Mouse (Mus musculus) 416B (cell line): ENCODE measurements around the gene Proz.

Experiments used
- DNase-seq: peaks from one replicate; pipeline ENCODE4 v3.0.0; 2011; ENCODE audit warnings: low read depth

Gene Proz

DNA sequence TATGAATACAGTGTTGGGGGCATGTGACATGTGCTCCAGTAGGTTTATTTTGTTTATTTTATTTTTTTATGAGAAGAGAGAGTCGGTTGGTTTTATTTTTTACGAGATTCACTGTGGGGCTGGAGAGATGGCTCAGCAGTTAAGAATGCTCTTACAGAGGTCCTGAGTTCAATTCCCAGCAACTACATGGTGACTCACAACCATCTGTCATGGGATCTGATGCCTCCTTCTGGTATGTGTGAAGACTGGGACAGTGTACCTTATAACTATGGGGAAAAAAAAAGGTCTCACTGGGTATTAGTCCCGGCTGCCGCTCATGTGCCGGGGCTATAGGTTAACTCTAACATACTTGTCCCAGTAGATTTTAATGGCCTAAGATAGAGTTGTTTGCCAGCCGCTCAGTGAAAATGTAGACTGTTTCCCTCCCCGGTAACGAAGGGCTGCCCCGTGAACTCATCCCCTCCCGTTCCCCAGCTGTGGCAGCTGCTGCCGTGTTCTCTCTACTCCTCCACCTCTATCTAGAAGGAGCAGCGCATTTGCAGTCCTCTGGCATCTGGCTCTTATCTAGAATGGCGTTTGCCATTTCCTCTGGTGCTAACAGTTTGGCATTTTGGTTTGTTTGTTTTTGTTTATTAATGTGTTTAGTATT, 47.4 kb downstream of the Proz start:
- DNase-seq, result no peak

GRCm38 (mm10) chr8:13108967-13109366, 48.3 kb downstream of the Proz start:
- no peak for DNase-seq

GRCm38 (mm10) chr8:13109416-13109960, 48.8 kb downstream of the Proz start:
- DNase-seq, result no peak

DNA sequence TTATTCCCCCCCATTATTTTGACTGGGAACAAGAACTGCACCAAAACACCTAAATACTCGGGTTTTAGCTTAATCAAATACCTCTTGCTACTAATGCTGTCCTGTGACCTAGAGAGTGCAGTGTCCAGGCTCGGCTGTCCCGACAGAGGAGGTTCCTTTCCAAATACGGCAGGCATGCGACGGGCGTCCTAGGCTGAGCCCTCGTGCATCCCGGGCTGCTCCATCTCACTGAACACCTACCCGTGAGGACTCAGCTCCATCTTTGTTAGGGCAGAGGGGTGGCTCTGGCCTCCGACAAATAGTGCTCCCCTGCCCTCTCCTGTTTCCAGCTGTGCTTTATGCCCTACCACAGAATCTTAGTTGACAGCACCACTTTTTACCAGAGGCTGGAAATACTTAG, 51.2 kb downstream of the Proz start:
- DNase-seq, result no peak

DNA sequence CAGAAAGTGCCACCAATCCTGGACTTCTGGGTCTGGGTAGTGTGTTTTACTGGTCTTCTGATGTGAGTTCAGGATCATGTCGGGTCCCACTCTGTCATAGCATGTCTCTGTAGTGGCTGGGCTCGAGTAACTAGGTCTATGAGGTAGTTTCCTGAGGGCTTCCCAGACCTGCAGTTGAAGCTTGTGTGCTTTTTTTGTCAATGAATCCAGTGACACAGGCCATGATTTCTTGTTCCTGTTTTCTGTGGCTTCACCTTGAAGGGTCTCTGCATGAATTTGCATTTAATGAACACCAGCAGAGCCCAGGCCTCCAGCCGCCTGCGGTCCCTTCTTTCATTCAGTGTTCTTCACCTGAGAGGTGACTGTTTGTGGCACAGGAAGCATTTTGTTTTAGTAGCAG, 52.5 kb downstream of the Proz start:
- no peak for DNase-seq

DNA sequence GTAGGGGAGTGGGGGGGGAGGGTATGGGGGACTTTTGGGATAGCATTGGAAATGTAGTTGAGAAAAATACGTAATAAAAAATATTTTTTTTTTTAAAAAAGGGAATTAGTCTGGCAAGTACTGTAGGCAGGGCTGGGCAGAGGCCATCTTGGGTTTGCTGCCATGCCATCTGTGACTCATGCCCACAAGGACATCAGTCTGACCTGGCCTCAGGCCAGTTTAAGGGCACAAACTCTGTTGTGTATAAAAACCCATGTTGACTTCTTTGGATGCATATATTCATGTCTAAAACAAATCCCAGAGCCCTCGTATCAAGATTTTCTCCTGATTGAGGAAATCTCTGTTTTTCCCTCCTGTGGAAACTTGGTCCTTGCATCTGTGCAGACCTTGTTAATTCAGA, 56.4 kb downstream of the Proz start:
- peak; percentile 48 for DNase-seq

- no peak for DNase-seq
These were observed 57.8 kb downstream of the Proz start for GRCm38 (mm10) chr8:13118516-13118915.

DNA sequence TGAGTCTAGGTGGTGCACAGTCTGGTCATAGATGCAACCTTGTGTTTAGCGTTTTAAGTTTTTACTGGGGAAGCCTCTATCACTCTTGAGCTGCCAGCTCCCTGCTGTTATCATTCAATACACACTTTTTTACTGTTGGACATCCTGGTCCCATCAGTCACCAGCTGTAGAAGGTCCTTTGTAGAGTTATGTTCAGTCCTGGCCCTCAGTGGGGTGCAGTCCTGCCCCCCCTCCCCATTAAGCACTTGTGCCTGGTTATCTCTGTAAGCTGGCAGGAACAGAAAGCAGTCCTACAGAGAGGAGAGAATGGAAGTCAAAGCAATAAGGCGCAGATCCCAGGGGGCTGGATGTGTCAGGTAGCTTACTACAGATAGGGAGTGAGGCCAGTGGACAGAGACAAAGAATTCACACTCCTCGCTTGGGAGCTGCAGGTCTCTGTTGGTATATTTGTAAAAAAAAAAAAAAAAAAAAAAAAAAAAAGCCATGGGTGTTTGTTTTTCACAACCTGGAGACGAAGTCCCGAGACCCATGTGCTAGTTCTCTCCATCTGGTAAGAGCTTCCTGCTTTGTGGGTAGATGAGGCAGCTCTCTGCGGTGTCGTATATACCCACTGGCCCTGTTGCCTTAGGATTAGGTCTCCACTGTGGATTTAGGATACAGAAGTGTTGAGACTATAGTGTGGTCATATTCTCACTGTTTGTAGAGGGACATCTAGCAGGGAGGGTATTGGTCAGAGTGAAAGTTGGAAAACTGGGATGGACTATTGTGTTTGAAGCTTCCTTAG, 60.4 kb downstream of the Proz start:
- DNase-seq, result peak; percentile 63

- DNase-seq, result no peak
These were observed 62.2 kb downstream of the Proz start for GRCm38 (mm10) chr8:13122887-13123421.

- no peak for DNase-seq
These were observed 64.2 kb downstream of the Proz start for GRCm38 (mm10) chr8:13124897-13125296.
